Mouse (Mus musculus) lung, postnatal 0 days (tissue): ENCODE results near the gene Ctsa. TPM values are rescaled to one million over a fixed set of nuclear protein-coding genes. Genes with fewer than 3 reads are reported as not detected.
"Not testable (repeated sequence)": the region's sequence is repeated elsewhere in the genome, so short reads cannot be mapped to it uniquely, and the experiment has no call there.

Experiments used
- ATAC-seq: fragments of 200-750 bp; cut with Nextera tagmentation; 2 replicates; pipeline ENCODE4 v1.8.0; 2017; ENCODE audit warnings: moderate library complexity
- DNase-seq: peaks from one replicate; pipeline ENCODE4 v3.0.0-alpha.2; 2016; ENCODE audit warnings: low spot score
- H3K27ac ChIP-seq: fragments of 300-500 bp; sonication (generic); 2 replicates; pipeline ENCODE4 v1.5.1; 2014; ENCODE audit warnings: antibody characterized with exemption, mild to moderate bottlenecking, low read length, mixed read lengths
- H3K27me3 ChIP-seq: fragments of 300-500 bp; sonication (generic); replicated peaks from 2 replicates; pipeline ENCODE4 v1.6.1; 2014; ENCODE audit warnings: low read length, mixed read lengths; ENCODE audit not compliant: insufficient read depth
- H3K36me3 ChIP-seq: fragments of 300-500 bp; sonication (generic); 2 replicates; pipeline ENCODE4 v1.6.1; 2014; ENCODE audit warnings: low read length, mixed read lengths; ENCODE audit not compliant: insufficient read depth
- H3K4me1 ChIP-seq: fragments of 300-500 bp; sonication (generic); 2 replicates; pipeline ENCODE4 v1.6.1; 2014; ENCODE audit warnings: antibody characterized with exemption, low read depth, low read length, mixed read lengths; ENCODE audit not compliant: insufficient read depth
- H3K4me2 ChIP-seq: fragments of 300-500 bp; sonication (generic); replicated peaks from 2 replicates; pipeline ENCODE4 v1.6.1; 2014; ENCODE audit warnings: low read depth, mild to moderate bottlenecking, low read length, moderate library complexity, mixed read lengths
- H3K4me3 ChIP-seq: fragments of 300-500 bp; sonication (generic); 2 replicates; pipeline ENCODE4 v1.5.1; 2014; ENCODE audit warnings: low read depth, low read length
- H3K9ac ChIP-seq: fragments of 300-500 bp; sonication (generic); replicated peaks from 2 replicates; pipeline ENCODE4 v1.6.1; 2014; ENCODE audit warnings: low read depth, mild to moderate bottlenecking
- H3K9me3 ChIP-seq: fragments of 300-500 bp; sonication (generic); 2 replicates; pipeline ENCODE4 v1.6.1; 2016; ENCODE audit warnings: low read length, mixed read lengths
- CTCF ChIP-seq: IDR thresholded peaks from 2 replicates; pipeline ENCODE4 v1.5.1; 2016; ENCODE audit warnings: antibody characterized with exemption, mild to moderate bottlenecking
- EP300 ChIP-seq: IDR thresholded peaks from 2 replicates; pipeline ENCODE4 v1.6.1; 2016; ENCODE audit warnings: antibody characterized with exemption, mild to moderate bottlenecking, control low read depth
- WGBS: fragments of 180-500 bp; shearing (Covaris S2); extraction: QIAGEN DNeasy Blood & Tissue Kit; methylation state at CpG from one replicate; pipeline ENCODE4 v1.1.7; 2014; 5-methylcytosine and 5-hydroxymethylcytosine counted together
- polyA plus RNA-seq: library from polyadenylated mRNA; unstranded; fragments of >200 nt; fragmentation: Nextera tagmentation; extraction: Ambion mirVana; gene quantifications from 2 replicates; pipeline ENCODE4 v1.2.1, GENCODE M21; 2015

Gene Ctsa
- polyA plus RNA-seq, 1 experiment from 2014 or later: 147 TPM

DNA sequence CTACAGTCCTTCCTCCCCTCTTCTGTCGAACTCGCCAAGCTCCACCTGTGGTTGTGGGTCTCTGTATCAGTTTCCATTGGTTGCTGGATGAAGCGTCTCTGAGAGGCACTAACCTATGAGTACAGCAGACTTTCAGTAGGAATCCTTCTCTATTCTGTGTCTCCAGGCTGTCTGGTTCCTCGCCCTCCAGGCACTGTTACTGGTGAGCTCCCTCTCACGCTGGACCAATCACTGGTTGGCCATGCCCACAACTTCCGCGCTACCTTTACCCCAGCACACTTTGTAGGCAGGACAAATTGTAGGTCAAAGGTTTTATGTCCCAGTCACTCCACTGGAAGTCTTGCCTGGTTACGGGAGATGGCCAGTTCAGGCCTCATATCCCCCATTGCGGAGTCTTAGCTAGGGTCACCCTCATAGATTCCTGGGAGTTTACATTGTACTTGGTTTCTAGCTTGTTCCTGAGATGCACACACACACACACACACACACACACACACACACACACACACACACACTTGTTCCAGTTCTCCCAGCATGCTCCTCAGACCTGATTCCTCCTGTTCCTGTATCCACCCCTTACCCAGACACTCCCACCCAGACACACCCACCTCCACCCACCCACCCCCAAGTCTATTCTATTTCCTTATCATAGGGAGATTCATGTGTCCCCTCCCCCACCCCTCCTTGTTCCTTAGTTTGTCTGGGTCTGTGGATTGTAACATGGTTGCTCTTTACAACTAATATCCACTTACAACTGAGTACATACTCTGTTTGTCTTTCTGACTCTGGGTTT lies 27.2 kb downstream of the Ctsa start:
- WGBS: 70% methylated on average over 9 of the region's 9 CpGs
- Histone ChIP-seq H3K27ac (no peak overlapping the region), H3K9me3 (no peaks in the 10 kb centered on the region), H3K4me1 (peaks cover 30% of the 10 kb centered on the region), H3K9ac (no peak overlapping the region), H3K36me3 (no peaks in the 10 kb centered on the region), H3K27me3 (no peaks in the 10 kb centered on the region), H3K4me3 (no peak overlapping the region), H3K4me2 (no peak overlapping the region)
- ATAC-seq (no peak), DNase-seq (no peak)
- no peak for TF ChIP-seq EP300
- TF ChIP-seq CTCF: no peak

GRCm38 (mm10) chr2:164861094-164861493 lies 28.4 kb downstream of the Ctsa start:
- Histone ChIP-seq H3K36me3 (no peaks in the 10 kb centered on the region), H3K4me3 (no peak overlapping the region), H3K9me3 (no peaks in the 10 kb centered on the region), H3K27me3 (no peaks in the 10 kb centered on the region), H3K4me2 (no peak overlapping the region), H3K4me1 (peaks cover 29% of the 10 kb centered on the region), H3K9ac (no peak overlapping the region), H3K27ac (peak overlapping the region; percentile 89; the same call in 1 of the 2 replicates)
- no peak for ATAC-seq
- 44% methylated on average over 4 of the region's 4 CpGs for WGBS
- DNase-seq: no peak
- no peak for TF ChIP-seq CTCF
- no peak for TF ChIP-seq EP300

- Histone ChIP-seq H3K27me3 (no peaks in the 10 kb centered on the region), H3K27ac (peak overlapping the region; percentile 89), H3K9me3 (no peaks in the 10 kb centered on the region), H3K4me3 (no peak overlapping the region), H3K9ac (no peak overlapping the region), H3K4me1 (peaks cover 23% of the 10 kb centered on the region; the same call in 1 of the 2 replicates), H3K4me2 (no peak overlapping the region), H3K36me3 (no peaks in the 10 kb centered on the region)
- WGBS: 13% methylated on average over 9 of the region's 9 CpGs
- TF ChIP-seq CTCF: no peak
- TF ChIP-seq EP300: peak; percentile 64
- peak; percentile 94 for DNase-seq
- peak; percentile 80 for ATAC-seq
Measured at GRCm38 (mm10) chr2:164862179-164862861, 29.6 kb downstream of the Ctsa start.

- WGBS: 96% methylated on average over 7 of the region's 9 CpGs
- not testable (repeated sequence) for H3K9me3 ChIP-seq, H3K36me3 ChIP-seq, H3K27me3 ChIP-seq, H3K4me2 ChIP-seq, H3K27ac ChIP-seq, H3K9ac ChIP-seq, DNase-seq, H3K4me3 ChIP-seq, ATAC-seq
- peaks cover 16% of the 10 kb centered on the region; the same call in 1 of the 2 replicates for H3K4me1 ChIP-seq
Measured at GRCm38 (mm10) chr2:164863411-164863810, 30.7 kb downstream of the Ctsa start.

DNA sequence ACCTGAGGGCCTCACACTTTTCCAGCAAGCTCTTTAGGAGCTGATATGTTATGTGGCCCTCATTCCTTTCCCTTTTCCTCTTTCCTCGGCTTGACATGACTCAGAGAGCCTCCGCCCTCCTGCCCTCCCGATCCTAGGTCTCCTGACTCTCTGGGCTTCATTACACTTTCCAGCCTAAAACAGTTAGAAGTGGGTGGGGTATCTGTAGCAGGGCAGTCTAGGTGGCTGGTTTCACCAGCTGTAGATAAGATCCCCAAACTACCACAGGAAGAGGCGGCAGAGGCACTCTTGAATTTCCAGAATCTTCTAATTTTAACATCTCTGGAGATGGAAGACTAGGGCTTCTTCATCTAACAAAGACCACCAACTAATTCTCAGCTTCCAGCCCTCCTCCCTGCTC lies 31.9 kb downstream of the Ctsa start:
- no peaks in the 10 kb centered on the region for H3K27me3 ChIP-seq
- no peak overlapping the region for H3K9ac ChIP-seq
- TF ChIP-seq CTCF (no peak), EP300 (no peak)
- peaks cover 16% of the 10 kb centered on the region; the same call in 1 of the 2 replicates for H3K4me1 ChIP-seq
- DNase-seq: no peak
- no peak overlapping the region for H3K4me3 ChIP-seq
- no peaks in the 10 kb centered on the region for H3K36me3 ChIP-seq
- whole genome bisulfite sequencing: 62% methylated on average over 4 of the region's 4 CpGs
- no peaks in the 10 kb centered on the region for H3K9me3 ChIP-seq
- H3K4me2 ChIP-seq: no peak overlapping the region
- no peak overlapping the region for H3K27ac ChIP-seq
- ATAC-seq: no peak

DNA sequence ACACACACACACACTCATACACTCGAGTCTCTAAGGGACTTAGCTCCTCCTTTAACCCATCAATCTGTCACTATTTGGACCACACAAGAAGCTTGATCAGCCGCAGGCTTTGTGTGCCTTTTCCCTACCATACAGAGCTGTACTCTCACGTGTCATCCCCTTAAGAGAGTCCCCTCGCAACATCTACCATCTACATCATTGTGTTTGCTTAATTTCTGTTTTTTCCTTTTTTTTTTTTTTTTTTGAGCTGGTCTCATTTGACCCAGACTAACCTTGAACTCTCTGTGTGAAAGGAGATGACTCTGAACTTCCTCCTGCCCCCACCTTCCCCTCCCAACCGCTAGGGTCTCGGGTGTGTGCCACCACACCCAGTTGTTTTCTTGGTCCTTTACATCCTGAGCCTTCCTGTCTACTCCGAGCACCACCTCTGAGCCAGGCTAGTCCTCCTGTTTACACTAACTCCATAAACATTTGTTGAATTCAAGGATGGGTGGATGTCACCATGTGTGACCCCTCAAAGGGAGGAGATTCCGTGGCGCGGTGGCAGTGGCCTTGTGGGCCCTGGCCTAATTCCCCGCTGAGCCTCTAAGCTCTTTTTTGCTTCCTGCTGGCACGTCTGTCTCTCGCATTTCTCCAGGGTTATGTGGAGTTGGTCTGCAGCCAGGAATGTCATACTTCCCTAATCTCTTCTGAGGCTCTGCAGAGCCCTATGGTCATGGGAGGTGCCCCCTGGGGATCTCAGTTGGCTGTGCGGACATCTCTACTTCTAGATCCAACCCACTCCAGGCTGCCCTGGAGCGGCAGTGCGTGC lies 34.3 kb downstream of the Ctsa start:
- Histone ChIP-seq H3K36me3 (no peaks in the 10 kb centered on the region), H3K4me2 (no peak overlapping the region), H3K27ac (peak overlapping the region; percentile 84), H3K4me3 (no peak overlapping the region), H3K27me3 (no peaks in the 10 kb centered on the region), H3K9ac (no peak overlapping the region), H3K4me1 (peaks cover 5% of the 10 kb centered on the region; the same call in 1 of the 2 replicates), H3K9me3 (no peaks in the 10 kb centered on the region)
- DNase-seq (peak; percentile 87), ATAC-seq (peak; percentile 76)
- TF ChIP-seq EP300 (peak; percentile 93), CTCF (peak; percentile 48)
- WGBS: 18% methylated on average over 16 of the region's 16 CpGs
